In the genomic region with DNA sequence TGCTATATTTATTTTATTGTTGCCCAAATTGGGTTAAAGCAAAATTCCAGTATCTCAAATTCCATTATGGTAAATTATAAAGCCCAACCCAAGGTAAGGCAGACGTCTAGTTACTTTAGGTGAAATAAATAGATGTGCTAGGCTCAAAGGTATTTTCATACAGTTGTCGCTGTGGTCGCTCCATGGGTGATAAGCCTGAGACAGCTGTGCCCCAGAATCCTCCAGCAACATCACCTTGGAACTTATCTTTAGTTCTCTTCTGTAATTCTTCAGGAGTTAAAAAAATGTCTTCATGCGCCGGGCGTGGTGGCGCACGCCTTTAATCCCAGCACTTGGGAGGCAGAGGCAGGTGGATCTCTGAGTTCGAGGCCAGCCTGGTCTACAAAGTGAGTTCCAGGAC, we compare ENCODE assay signal across 17 mouse cellular contexts.
"Had no signal": no experiment of that assay in that cellular context is flagged by ENCODE, and none has a peak within 500 bp of the region (broad histone marks: within the 10 kb centered on the region; RNA-seq: fewer than 3 reads in every experiment).

No protein-coding gene starts in this region.

- ATAC-seq: midbrain, embryonic 16.5 days had no signal

- H3K36me3 ChIP-seq: midbrain, embryonic 10.5 days; midbrain, embryonic 12.5 days; neural tube, embryonic 12.5 days; stomach, embryonic 15.5 days had no signal

- H3K27ac ChIP-seq: liver, embryonic 15.5 days; midbrain, embryonic 10.5 days; midbrain, embryonic 12.5 days; neural tube, embryonic 12.5 days; stomach, embryonic 15.5 days; stomach, postnatal 0 days had no signal

- H3K4me2 ChIP-seq: liver, embryonic 15.5 days; lung, embryonic 14.5 days; midbrain, embryonic 12.5 days; neural tube, embryonic 12.5 days; stomach, embryonic 15.5 days had no signal

- H3K9me3 ChIP-seq: stomach, embryonic 15.5 days had no signal

- H3K4me3 ChIP-seq: liver, embryonic 15.5 days; midbrain, embryonic 10.5 days; midbrain, embryonic 12.5 days; neural tube, embryonic 12.5 days; stomach, embryonic 15.5 days had no signal

- H3K9ac ChIP-seq: liver, embryonic 15.5 days; lung, embryonic 14.5 days; midbrain, embryonic 12.5 days; neural tube, embryonic 12.5 days; stomach, embryonic 15.5 days had no signal

- H3K4me1 ChIP-seq: midbrain, embryonic 10.5 days; midbrain, embryonic 12.5 days; neural tube, embryonic 12.5 days; stomach, embryonic 15.5 days had no signal

- H3K27me3 ChIP-seq: liver, embryonic 15.5 days; megakaryocyte, embryonic 14.5 days; midbrain, embryonic 12.5 days; neural tube, embryonic 12.5 days; stomach, embryonic 15.5 days had no signal

- DNase-seq: lung, adult 18-20 months; lung, embryonic 14.5 days; lung, postnatal 10 days; lung, postnatal 4 days; midbrain, embryonic 14.5 days; right cerebral cortex, postnatal 14 days; thymus, adult 2 months; thymus, postnatal 25 days; thymus, postnatal 4 days had no signal
